8 mouse cellular contexts compared by ENCODE assay signal in the genomic region with DNA sequence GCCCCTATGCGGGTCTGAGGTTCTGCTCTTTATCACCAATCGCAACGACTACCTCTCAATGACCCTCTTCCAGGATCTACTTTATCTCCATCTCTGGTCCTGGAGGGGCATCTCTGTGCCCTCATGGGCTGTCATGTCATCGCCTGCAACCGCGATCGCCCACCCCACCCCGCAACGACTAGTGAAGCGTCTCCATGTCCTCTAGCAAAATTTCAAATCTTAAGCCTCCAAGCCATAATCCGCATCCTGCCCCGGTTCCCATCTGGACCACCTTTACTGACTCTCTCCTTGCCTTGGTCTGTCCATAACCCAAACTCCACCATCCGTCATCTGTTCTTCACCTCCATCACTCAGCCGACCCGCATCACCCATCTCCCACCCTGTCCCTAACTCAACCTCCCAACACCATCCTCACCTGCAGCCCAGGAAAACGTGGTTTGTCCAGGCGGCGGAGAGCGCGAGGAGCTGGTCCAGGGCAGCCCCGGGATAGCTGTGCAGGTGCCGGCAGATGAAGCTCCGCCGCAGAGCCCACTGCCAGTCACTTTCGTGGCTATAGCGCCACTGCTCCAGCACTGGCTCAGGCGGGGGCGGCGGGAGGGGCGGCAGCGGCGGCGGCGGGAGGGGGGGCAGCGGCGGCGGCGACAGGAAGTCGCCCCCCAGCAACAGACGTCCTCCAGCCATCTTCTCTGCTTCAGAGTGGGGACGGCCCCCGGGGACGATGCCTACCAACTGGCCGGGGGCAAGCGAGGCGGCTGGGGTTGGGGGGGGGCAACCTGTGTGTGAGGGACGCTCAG. TPM values are rescaled to one million over a fixed set of nuclear protein-coding genes. Genes with fewer than 3 reads are reported as not detected.
DNase-seq lines count a peak whose midpoint lies in the region; ATAC-seq and TF ChIP-seq lines count a peak whose summit lies in the region.

Gene Nkrf (minus strand): TSS at position 579 of the 794 bp plus-strand sequence.

- no peak for TF ChIP-seq CTCF in lung, adult 2 months (IDR thresholded peaks at IDR 0.05; ENCODE audit: insufficient read depth, low read length)

- no peaks in the 10 kb centered on the region for H3K36me3 ChIP-seq in forebrain, embryonic 16.5 days (ENCODE audit: control insufficient read depth, insufficient read depth)
- no peaks in the 10 kb centered on the region for H3K36me3 ChIP-seq in limb, embryonic 13.5 days

- no peaks in the 10 kb centered on the region for H3K27me3 ChIP-seq in forebrain, embryonic 16.5 days (replicated peaks; ENCODE audit: control insufficient read depth, insufficient read depth, low read length)
- no peaks in the 10 kb centered on the region for H3K27me3 ChIP-seq in limb, embryonic 13.5 days

- peak within 1 kb of the TSS; percentile 58 for H3K4me2 ChIP-seq in forebrain, embryonic 16.5 days (ENCODE audit: low read length)
- peak within 1 kb of the TSS; percentile 72 for H3K4me2 ChIP-seq in limb, embryonic 13.5 days (replicated peaks)

- ATAC-seq in forebrain, embryonic 16.5 days = peak; percentile 79
- ATAC-seq in inflammation-experienced regulatory T-cells, adult 6 months = peak; percentile 25
- ATAC-seq in limb, embryonic 13.5 days (ENCODE audit: low FRiP score, low read depth) = peak; percentile 17; the same call in 1 of the 2 replicates

- H3K27ac ChIP-seq in forebrain, embryonic 16.5 days (ENCODE audit: low read length) = peak within 1 kb of the TSS; percentile 80
- peak within 1 kb of the TSS; percentile 55; the same call in 1 of the 2 replicates for H3K27ac ChIP-seq in limb, embryonic 13.5 days

- H3K4me3 ChIP-seq in lung, adult 2 months (replicated peaks; ENCODE audit: extremely low read depth, low read depth, low read length) = peak within 1 kb of the TSS; percentile 78
- H3K4me3 ChIP-seq in forebrain, embryonic 16.5 days (replicated peaks; ENCODE audit: low read length) = peak within 1 kb of the TSS; percentile 63
- peak within 1 kb of the TSS; percentile 56 for H3K4me3 ChIP-seq in limb, embryonic 13.5 days

- no peaks in the 10 kb centered on the region for H3K9me3 ChIP-seq in forebrain, embryonic 16.5 days (ENCODE audit: control insufficient read depth, low read length)
- no peaks in the 10 kb centered on the region for H3K9me3 ChIP-seq in limb, embryonic 13.5 days

- TF ChIP-seq POLR2A in lung, adult 2 months (IDR thresholded peaks at IDR 0.05; ENCODE audit: borderline replicate concordance, extremely low read depth, low read depth, low read length) = no peak

- 34% methylated on average over 44 of the region's 47 CpGs for WGBS in lung, adult 2 months
- WGBS in forebrain, embryonic 16.5 days = 21% methylated on average over 32 of the region's 47 CpGs
- WGBS in limb, embryonic 13.5 days = 23% methylated on average over 35 of the region's 47 CpGs

- peak; percentile 8 for DNase-seq in lung, adult 2 months
- DNase-seq in lung, postnatal 25 days (ENCODE audit: low spot score) = no peak
- DNase-seq in cerebellum, adult 18-20 months = peak; percentile 39 to 56
- DNase-seq in naive thymus-derived CD4-positive, alpha-beta T cell, adult 2 months (ENCODE audit: low read depth) = peak; percentile 57
- DNase-seq in testis, postnatal 10 days (ENCODE audit: low spot score) = peak; percentile 48

- H3K4me1 ChIP-seq in lung, adult 2 months (ENCODE audit: control insufficient read depth, insufficient read depth, low read length) = peaks cover 3% of the 10 kb centered on the region; the same call in 1 of the 2 replicates
- H3K4me1 ChIP-seq in forebrain, embryonic 16.5 days (replicated peaks; ENCODE audit: control insufficient read depth, insufficient read depth, low read length) = no peaks in the 10 kb centered on the region
- H3K4me1 ChIP-seq in limb, embryonic 13.5 days = 0 out of 2 replicates have a peak, but pooled peaks cover 3% of the 10 kb centered on the region

- H3K9ac ChIP-seq in forebrain, embryonic 16.5 days (replicated peaks; ENCODE audit: low read depth, low read length) = peak within 1 kb of the TSS; percentile 69
- H3K9ac ChIP-seq in limb, embryonic 13.5 days = peak within 1 kb of the TSS; percentile 69

RNA-seq across cellular contexts. Expression of gene Nkrf, which starts in this region (rescaled TPM):
- 0.48 and 0.80 TPM in 2 replicates for polyA plus RNA-seq in lung, adult 2 months (2012; rRNA removed)
- polyA plus RNA-seq in forebrain, embryonic 16.5 days (2015; fragmentation: Nextera tagmentation; extraction: Ambion mirVana) = 13.9 and 15.3 TPM in 2 replicates
- 1 to 10 TPM; 1.5 to 5.6 (median 2.7) TPM for polyA plus RNA-seq in inflammation-experienced regulatory T-cells, adult 6 months (2017; shearing (Covaris generic))
- polyA plus RNA-seq in limb, embryonic 13.5 days (2015; fragmentation: Nextera tagmentation; extraction: Ambion mirVana) = 1.5 TPM in 2 replicates

Comparison
In these comparisons a context has a peak if more than half of its experiments do, and no peak if none do; other contexts are left out.
1. Peak in DNase-seq and H3K4me3 ChIP-seq in lung, adult 2 months; RNA of the gene not detected or under 1 TPM.
2. ATAC-seq: peak in every context shown above with its lines; median percentile 79 in forebrain, embryonic 16.5 days; 25 in inflammation-experienced regulatory T-cells, adult 6 months; 17 in limb, embryonic 13.5 days.